Mouse (Mus musculus): ENCODE data around the gene Rnh1. TPM values are rescaled to one million over a fixed set of nuclear protein-coding genes. Genes with fewer than 3 reads are reported as not detected.

Gene Rnh1
- polyA plus RNA-seq, 1 experiment from 2014 or later = 165 TPM

GRCm38 (mm10) chr7:141195754-141196153 lies 23.1 kb upstream of the Rnh1 start:
- WGBS = 81% methylated on average over 2 of the region's 2 CpGs
- Histone ChIP-seq H3K27ac (ENCODE audit: low read length) (no peak overlapping the region), H3K4me3 (ENCODE audit: low read depth, low read length) (no peak overlapping the region), H3K27me3 (ENCODE audit: control insufficient read depth, insufficient read depth, low read length) (no peaks in the 10 kb centered on the region), H3K9ac (replicated peaks; ENCODE audit: low read depth, low read length) (no peak overlapping the region), H3K9me3 (ENCODE audit: control insufficient read depth, low read depth, low read length) (no peaks in the 10 kb centered on the region), H3K36me3 (ENCODE audit: control insufficient read depth, insufficient read depth, low read length) (peaks cover 16% of the 10 kb centered on the region), H3K4me1 (ENCODE audit: control insufficient read depth, insufficient read depth, low read length) (peaks cover 7% of the 10 kb centered on the region), H3K4me2 (replicated peaks; ENCODE audit: low read depth, low read length) (no peak overlapping the region)
- ATAC-seq (ENCODE audit: insufficient number of reproducible peaks, insufficient read depth, low FRiP score, low read depth) = no peak

- H3K4me1 ChIP-seq (ENCODE audit: control insufficient read depth, insufficient read depth, low read length) = peaks cover 7% of the 10 kb centered on the region
- H3K4me2 ChIP-seq (replicated peaks; ENCODE audit: low read depth, low read length) = peak overlapping the region; percentile 85
- peak; percentile 8; the same call in 1 of the 2 replicates for ATAC-seq (ENCODE audit: insufficient number of reproducible peaks, insufficient read depth, low FRiP score, low read depth)
- peaks cover 25% of the 10 kb centered on the region for H3K36me3 ChIP-seq (ENCODE audit: control insufficient read depth, insufficient read depth, low read length)
- no peaks in the 10 kb centered on the region for H3K9me3 ChIP-seq (ENCODE audit: control insufficient read depth, low read depth, low read length)
- under 1% methylated on average over 28 of the region's 28 CpGs for WGBS
- H3K9ac ChIP-seq (replicated peaks; ENCODE audit: low read depth, low read length) = peak overlapping the region; percentile 45
- H3K27ac ChIP-seq (ENCODE audit: low read length) = peak overlapping the region; percentile 83; the same call in 1 of the 2 replicates
- H3K27me3 ChIP-seq (ENCODE audit: control insufficient read depth, insufficient read depth, low read length) = no peaks in the 10 kb centered on the region
- peak overlapping the region; percentile 89 for H3K4me3 ChIP-seq (ENCODE audit: low read depth, low read length)
Observed at GRCm38 (mm10) chr7:141194830-141195229, 22.2 kb upstream of the Rnh1 start.

DNA sequence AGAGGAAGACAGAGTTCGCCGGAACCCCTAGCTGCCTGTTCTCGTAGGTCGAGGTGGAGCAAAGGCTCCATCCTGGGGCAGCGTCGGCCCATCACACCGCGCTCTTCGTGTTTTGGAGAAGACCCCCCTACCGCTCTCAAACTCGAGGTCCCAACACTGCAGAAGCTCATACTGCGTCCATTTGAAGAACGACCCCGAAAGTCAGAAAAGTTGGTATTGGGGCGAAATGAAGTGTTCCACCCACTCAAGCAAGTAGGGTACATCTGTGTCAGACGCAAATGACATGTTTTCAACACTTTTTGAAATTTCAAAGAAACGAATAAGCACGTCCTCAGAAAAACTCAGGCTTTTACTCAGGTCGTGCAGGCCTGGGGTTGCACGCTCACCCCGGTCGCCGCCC lies 21.8 kb upstream of the Rnh1 start:
- Histone ChIP-seq H3K4me1 (ENCODE audit: control insufficient read depth, insufficient read depth, low read length) (peaks cover 7% of the 10 kb centered on the region), H3K4me3 (ENCODE audit: low read depth, low read length) (peak overlapping the region; percentile 89), H3K9me3 (ENCODE audit: control insufficient read depth, low read depth, low read length) (no peaks in the 10 kb centered on the region), H3K27me3 (ENCODE audit: control insufficient read depth, insufficient read depth, low read length) (no peaks in the 10 kb centered on the region), H3K27ac (ENCODE audit: low read length) (peak overlapping the region; percentile 83), H3K36me3 (ENCODE audit: control insufficient read depth, insufficient read depth, low read length) (peaks cover 29% of the 10 kb centered on the region), H3K4me2 (replicated peaks; ENCODE audit: low read depth, low read length) (peak overlapping the region; percentile 85), H3K9ac (replicated peaks; ENCODE audit: low read depth, low read length) (peak overlapping the region; percentile 45)
- 1% methylated on average over 23 of the region's 23 CpGs for WGBS
- ATAC-seq (ENCODE audit: insufficient number of reproducible peaks, insufficient read depth, low FRiP score, low read depth) = no peak

DNA sequence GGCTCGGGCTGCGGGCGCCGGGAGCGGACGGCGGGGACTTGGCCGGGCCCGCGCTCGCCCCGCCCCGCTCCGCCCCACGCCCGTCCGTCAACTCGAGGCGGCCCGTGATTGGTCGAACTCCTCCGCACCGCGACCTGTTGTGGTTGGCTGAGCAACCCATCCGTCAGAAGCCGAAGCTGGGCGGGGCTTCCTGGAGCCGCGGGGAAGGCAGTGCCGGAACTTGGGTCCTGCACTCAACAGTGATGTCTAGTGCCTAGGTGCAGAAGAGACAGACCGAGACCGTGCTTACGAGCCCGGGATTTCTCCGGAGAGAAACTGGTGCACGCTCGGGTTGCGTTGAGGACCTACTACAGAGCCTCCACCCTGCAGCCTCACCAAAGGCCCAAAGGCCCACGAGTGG lies 21.3 kb upstream of the Rnh1 start, which contains the start of the genes Hras and Lrrc56:
Gene Hras (minus strand): TSS at position 58 of the 400 bp plus-strand sequence.
Gene Lrrc56 (plus strand): TSS at position 210 of the 400 bp plus-strand sequence.
- Histone ChIP-seq H3K4me1 (ENCODE audit: control insufficient read depth, insufficient read depth, low read length) (peaks cover 7% of the 10 kb centered on the region), H3K9me3 (ENCODE audit: control insufficient read depth, low read depth, low read length) (no peaks in the 10 kb centered on the region), H3K36me3 (ENCODE audit: control insufficient read depth, insufficient read depth, low read length) (peaks cover 32% of the 10 kb centered on the region), H3K9ac (replicated peaks; ENCODE audit: low read depth, low read length) (peak within 1 kb of the TSS; percentile 91), H3K27ac (ENCODE audit: low read length) (peak within 1 kb of the TSS; percentile 90), H3K4me2 (replicated peaks; ENCODE audit: low read depth, low read length) (peak within 1 kb of the TSS; percentile 96), H3K4me3 (ENCODE audit: low read depth, low read length) (peak within 1 kb of the TSS; percentile 89), H3K27me3 (ENCODE audit: control insufficient read depth, insufficient read depth, low read length) (no peaks in the 10 kb centered on the region)
- peak; percentile 96 for ATAC-seq (ENCODE audit: insufficient number of reproducible peaks, insufficient read depth, low FRiP score, low read depth)
- WGBS = under 1% methylated on average over 38 of the region's 39 CpGs

DNA sequence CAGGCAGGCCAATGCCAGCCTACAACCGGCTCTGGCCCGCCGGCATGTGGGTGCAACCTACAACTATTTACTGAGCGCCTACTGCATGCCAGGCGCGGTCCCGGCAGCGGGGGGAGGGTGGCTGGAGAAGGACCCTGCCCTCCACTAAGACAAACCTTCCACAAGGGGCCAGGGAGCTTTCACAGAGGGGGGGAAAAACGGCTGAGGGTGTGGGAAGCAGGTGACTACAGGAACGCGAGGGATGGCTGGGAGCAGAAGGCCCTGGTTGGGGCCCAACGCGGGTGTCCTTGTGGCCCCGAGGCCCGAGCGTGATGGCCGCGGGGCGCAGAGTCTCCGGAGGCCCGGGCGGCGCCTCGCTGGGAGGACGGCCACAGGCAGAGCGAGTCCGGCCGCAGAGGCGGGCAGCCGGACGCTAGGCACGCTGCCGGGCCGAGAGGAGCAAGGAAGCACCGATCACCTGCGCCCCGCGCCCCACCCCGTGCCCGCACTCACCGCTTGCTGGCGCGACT lies 20.7 kb upstream of the Rnh1 start:
- Histone ChIP-seq H3K4me2 (replicated peaks; ENCODE audit: low read depth, low read length) (peak overlapping the region; percentile 96), H3K27me3 (ENCODE audit: control insufficient read depth, insufficient read depth, low read length) (no peaks in the 10 kb centered on the region), H3K27ac (ENCODE audit: low read length) (peak overlapping the region; percentile 90), H3K36me3 (ENCODE audit: control insufficient read depth, insufficient read depth, low read length) (peaks cover 32% of the 10 kb centered on the region), H3K9me3 (ENCODE audit: control insufficient read depth, low read depth, low read length) (no peaks in the 10 kb centered on the region), H3K4me1 (ENCODE audit: control insufficient read depth, insufficient read depth, low read length) (peaks cover 7% of the 10 kb centered on the region), H3K9ac (replicated peaks; ENCODE audit: low read depth, low read length) (peak overlapping the region; percentile 91), H3K4me3 (ENCODE audit: low read depth, low read length) (peak overlapping the region; percentile 89)
- ATAC-seq (ENCODE audit: insufficient number of reproducible peaks, insufficient read depth, low FRiP score, low read depth) = no peak; the same call in 1 of the 2 replicates
- under 1% methylated on average over 25 of the region's 43 CpGs for WGBS

DNA sequence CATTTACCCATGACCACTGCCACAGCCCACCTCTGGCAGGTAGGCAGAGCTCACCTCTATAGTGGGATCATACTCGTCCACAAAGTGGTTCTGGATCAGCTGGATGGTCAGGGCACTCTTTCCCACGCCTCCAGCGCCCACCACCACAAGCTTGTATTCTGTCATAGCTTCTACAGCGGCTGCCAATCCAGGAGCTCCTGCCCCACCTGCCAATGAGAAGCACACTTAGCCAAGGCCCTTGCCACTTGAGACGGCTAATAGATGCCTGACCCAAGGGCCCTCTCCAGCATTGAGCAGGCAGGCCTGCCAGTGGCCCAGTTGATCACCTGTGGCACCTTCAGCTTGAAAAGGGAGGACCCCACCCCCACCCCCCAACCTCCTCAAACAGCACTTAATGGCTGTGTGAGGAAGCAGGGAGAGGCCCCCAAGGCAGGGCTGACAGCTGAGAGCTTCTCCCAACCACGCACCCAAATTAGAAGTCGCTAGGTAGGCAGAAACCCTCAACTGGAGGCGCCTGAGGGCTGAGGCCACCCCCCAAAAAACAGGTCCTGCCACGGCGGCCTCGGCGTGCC lies 20.2 kb upstream of the Rnh1 start:
- H3K36me3 ChIP-seq (ENCODE audit: control insufficient read depth, insufficient read depth, low read length) = peaks cover 32% of the 10 kb centered on the region
- ATAC-seq (ENCODE audit: insufficient number of reproducible peaks, insufficient read depth, low FRiP score, low read depth) = 0 out of 2 replicates have a peak, but pooled peaks have one; percentile 0
- H3K9me3 ChIP-seq (ENCODE audit: control insufficient read depth, low read depth, low read length) = no peaks in the 10 kb centered on the region
- peak overlapping the region; percentile 91 for H3K9ac ChIP-seq (replicated peaks; ENCODE audit: low read depth, low read length)
- peak overlapping the region; percentile 96 for H3K4me2 ChIP-seq (replicated peaks; ENCODE audit: low read depth, low read length)
- 28% methylated on average over 12 of the region's 12 CpGs for WGBS
- peak overlapping the region; percentile 90 for H3K27ac ChIP-seq (ENCODE audit: low read length)
- no peaks in the 10 kb centered on the region for H3K27me3 ChIP-seq (ENCODE audit: control insufficient read depth, insufficient read depth, low read length)
- peak overlapping the region; percentile 89 for H3K4me3 ChIP-seq (ENCODE audit: low read depth, low read length)
- H3K4me1 ChIP-seq (ENCODE audit: control insufficient read depth, insufficient read depth, low read length) = peaks cover 7% of the 10 kb centered on the region

GRCm38 (mm10) chr7:141191796-141192685 lies 19.4 kb upstream of the Rnh1 start:
- WGBS = 90% methylated on average over 24 of the region's 24 CpGs
- Histone ChIP-seq H3K9me3 (ENCODE audit: control insufficient read depth, low read depth, low read length) (no peaks in the 10 kb centered on the region), H3K27ac (ENCODE audit: low read length) (no peak overlapping the region), H3K36me3 (ENCODE audit: control insufficient read depth, insufficient read depth, low read length) (peaks cover 32% of the 10 kb centered on the region), H3K4me3 (ENCODE audit: low read depth, low read length) (peak overlapping the region; percentile 89; the same call in 1 of the 2 replicates), H3K4me2 (replicated peaks; ENCODE audit: low read depth, low read length) (peak overlapping the region; percentile 96), H3K4me1 (ENCODE audit: control insufficient read depth, insufficient read depth, low read length) (peaks cover 7% of the 10 kb centered on the region), H3K9ac (replicated peaks; ENCODE audit: low read depth, low read length) (peak overlapping the region; percentile 91; the same call in 1 of the 2 replicates), H3K27me3 (ENCODE audit: control insufficient read depth, insufficient read depth, low read length) (no peaks in the 10 kb centered on the region)
- ATAC-seq (ENCODE audit: insufficient number of reproducible peaks, insufficient read depth, low FRiP score, low read depth) = no peak

- Histone ChIP-seq H3K27ac (ENCODE audit: low read length) (no peak overlapping the region), H3K9me3 (ENCODE audit: control insufficient read depth, low read depth, low read length) (no peaks in the 10 kb centered on the region), H3K4me2 (replicated peaks; ENCODE audit: low read depth, low read length) (no peak overlapping the region), H3K27me3 (ENCODE audit: control insufficient read depth, insufficient read depth, low read length) (no peaks in the 10 kb centered on the region), H3K9ac (replicated peaks; ENCODE audit: low read depth, low read length) (no peak overlapping the region), H3K4me1 (ENCODE audit: control insufficient read depth, insufficient read depth, low read length) (peaks cover 7% of the 10 kb centered on the region), H3K36me3 (ENCODE audit: control insufficient read depth, insufficient read depth, low read length) (peaks cover 32% of the 10 kb centered on the region), H3K4me3 (ENCODE audit: low read depth, low read length) (no peak overlapping the region)
- 87% methylated on average over 14 of the region's 14 CpGs for WGBS
- no peak for ATAC-seq (ENCODE audit: insufficient number of reproducible peaks, insufficient read depth, low FRiP score, low read depth)
Observed at GRCm38 (mm10) chr7:141191036-141191435, 18.4 kb upstream of the Rnh1 start.

Data from stomach, embryonic 14.5 days (tissue).